Mouse (Mus musculus) gastrocnemius, postnatal 25 days (tissue): ENCODE data around the gene Zfp692. TPM values are rescaled to one million over a fixed set of nuclear protein-coding genes. Genes with fewer than 3 reads are reported as not detected.
A peak's percentile ranks its signal among the peaks of the same experiment; 100 is the strongest.

Source experiments
- DNase-seq: peaks from one replicate; pipeline ENCODE4 v3.0.0; 2022
- total RNA-seq, 2 experiments: library from RNA; stranded (reverse); gene quantifications; 1 replicate in 1 of 2; 2 replicates in 1 of 2; pipeline ENCODE4 v1.2.3; 2021

Zfp692 gene
- total RNA-seq, 2 experiments from 2014 or later, result 2.7 to 4.3 TPM

DNA sequence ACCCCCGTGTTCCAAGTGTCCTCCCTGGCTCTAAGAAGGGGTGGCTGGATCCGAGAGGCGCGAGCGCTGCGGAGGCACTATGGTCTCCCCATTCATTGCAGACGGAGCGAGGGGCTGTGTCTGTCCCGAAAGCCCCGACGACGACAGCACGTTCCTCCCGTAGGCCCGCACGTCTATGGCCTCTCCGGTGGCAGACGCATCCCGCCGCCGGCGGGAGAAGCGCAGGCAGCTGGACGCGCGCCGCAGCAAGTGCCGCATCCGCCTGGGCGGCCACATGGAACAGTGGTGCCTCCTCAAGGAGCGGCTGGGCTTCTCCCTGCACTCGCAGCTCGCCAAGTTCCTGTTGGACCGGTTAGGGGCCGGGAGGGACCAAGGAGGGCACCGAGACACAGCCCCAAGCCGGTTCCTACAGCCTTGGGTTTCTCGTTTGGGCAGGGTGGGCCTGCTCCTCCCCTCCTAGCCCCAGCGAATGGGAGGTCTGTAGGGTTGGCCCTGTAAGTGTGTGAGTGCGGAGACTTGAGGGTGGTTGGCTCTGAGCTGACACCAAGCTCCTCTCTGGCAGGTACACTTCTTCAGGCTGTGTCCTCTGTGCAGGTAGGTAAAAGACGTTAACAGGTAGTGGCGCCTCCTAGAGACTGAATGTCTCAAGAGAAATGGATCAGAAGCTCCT, 677 bp downstream of the Zfp692 start:
- DNase-seq, result peak; percentile 53

DNA sequence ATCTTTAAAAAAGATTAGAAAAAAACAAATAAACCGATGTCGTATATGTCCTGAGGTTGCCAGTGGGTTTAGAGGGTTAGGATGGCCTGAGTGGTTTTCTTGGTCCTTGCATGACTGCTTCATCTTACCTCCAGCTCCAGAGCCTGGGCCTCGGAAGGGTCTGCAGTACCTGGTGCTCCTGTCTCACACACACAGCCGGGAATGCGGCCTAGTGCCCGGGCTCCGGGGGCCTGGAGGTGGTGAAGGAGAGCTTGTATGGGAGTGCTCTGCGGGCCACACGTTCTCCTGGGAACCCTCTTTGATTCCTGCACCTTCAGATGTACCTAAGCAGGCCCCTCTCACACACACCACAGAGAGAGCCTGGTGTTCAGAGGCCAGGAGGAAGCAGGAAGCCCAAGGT, 1.8 kb downstream of the Zfp692 start:
- DNase-seq, result no peak

DNA sequence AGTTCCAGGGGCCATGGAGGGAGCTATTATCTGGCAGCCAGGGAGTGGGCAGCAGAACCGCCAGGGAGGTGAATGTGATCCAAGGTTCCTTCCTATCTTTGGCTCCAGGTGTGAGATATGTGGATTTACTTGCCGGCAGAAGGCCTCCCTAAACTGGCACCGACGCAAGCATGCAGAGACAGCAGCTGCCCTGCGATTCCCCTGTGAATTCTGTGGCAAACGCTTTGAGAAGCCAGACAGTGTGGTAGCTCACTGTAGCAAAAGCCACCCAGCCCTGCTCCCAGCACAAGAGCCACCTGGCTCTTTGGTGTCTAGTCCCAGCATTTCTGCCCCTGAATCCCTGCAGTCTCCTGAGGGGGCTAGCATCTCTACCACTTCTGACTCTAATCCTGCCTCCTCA, 7.2 kb downstream of the Zfp692 start:
- no peak for DNase-seq

DNA sequence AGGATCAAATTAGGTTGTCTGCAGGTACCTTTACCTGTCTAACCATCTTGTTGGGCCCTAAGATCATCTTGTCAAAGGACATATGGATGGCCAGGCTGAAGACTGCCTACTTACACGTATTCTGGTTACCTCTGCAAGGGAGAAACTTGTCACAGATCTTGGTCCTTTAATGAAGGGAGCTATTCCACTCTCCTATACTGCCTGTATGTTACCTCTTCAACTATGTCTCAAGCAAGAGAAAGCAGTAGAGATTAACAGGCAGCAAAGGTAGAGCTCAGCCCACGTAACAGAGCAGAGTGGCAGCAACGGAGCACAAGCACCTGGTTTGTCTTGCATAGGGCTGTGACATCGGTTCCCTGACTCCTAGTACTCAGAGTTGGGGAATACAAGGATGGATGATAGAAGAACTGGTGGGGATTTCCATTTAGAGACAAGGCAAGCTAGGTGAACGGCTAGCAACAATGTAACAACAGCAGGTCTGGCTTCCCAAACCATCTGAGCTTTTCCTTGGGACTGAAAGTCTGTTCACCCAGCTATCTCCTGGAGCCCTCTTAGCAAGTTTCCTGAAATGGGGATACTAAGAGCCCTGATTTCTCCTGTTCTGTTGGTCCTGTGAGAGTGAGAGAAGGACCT, 8.8 kb downstream of the Zfp692 start:
- DNase-seq, result no peak

DNA sequence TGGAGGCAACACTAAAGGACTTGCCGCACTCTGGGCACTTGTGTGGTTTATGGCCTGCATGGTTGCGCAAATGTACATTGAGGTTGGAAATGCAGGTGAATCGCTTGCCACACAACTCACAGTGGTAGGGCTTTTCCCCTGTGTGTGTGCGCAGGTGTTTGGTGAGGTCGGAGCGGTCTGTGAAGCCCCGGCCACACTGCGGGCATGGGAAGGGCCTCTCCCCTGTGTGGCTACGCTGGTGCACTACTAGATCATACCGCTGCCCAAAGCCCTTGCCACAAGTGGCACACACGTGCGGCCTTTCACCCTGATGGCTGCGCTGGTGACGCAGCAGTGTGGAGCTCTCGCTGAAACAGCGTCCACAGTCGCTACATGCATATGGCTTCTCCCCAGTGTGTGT, 9.5 kb downstream of the Zfp692 start:
- DNase-seq, result no peak

DNA sequence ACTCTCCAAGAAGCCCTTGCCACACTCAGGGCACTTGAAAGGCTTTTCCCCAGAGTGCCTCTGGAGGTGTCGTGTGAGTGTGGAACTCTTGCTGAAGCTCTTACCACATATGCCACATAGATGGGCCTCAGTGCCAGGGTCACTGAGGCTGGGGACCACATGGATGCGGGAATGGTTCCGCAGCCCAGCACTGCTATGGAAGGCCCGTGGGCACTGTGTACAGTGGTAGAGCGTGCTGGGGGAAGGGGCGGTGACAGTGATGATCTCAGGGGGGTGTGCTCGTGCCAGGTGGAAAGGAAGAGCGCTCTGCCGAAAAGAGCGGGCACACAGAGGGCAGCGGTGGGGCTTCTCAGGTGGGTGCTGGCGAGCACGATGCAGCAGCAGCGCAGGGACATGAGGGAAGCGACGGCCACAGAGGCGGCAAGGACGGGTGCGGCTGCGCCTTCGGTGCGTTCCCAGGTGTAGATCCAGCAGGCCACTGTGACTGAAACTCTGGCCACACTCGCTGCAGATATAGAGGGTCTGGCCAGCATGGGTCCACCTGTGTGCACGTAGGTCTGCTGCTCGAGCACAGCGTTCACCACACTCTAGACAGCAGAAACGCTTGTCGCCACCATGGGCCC, 10.0 kb downstream of the Zfp692 start:
- no peak for DNase-seq

DNA sequence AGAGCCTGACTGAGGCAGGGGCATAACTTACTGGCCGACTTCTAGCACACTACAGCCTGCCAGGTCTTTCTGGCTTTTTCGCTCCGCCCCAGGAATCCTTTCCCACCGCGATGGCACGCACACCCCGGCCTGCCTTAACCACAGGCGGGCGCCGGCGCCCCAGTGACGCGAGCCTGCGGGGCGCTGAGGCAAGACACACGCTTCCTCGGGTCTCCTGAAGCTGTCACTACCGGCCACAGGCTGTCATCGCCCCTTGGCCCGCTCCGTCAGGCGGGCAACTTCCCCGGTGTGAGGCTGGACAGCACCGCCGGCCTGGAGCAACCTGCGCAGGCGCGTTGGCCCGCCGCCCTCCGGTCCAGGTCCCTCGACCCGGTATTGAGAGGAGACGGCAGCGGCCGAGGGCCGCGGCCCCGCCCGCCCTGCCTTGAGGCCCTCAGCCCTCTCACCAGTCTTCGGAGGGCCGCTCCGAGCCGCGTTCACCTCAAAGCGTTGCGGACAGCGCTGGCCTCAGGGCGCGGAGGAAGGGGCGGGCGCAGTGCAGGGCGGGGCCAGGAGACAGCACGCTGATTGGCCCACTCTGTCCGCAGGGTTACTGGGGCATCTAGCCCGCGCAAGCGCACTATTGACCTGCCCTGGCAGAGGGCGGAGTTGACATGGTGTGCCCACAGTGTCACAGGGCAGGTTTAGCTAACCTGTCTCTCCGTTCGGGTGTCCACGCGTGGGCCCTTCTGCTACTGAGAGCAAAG, 16.1 kb downstream of the Zfp692 start:
- peak; percentile 97 for DNase-seq

DNA sequence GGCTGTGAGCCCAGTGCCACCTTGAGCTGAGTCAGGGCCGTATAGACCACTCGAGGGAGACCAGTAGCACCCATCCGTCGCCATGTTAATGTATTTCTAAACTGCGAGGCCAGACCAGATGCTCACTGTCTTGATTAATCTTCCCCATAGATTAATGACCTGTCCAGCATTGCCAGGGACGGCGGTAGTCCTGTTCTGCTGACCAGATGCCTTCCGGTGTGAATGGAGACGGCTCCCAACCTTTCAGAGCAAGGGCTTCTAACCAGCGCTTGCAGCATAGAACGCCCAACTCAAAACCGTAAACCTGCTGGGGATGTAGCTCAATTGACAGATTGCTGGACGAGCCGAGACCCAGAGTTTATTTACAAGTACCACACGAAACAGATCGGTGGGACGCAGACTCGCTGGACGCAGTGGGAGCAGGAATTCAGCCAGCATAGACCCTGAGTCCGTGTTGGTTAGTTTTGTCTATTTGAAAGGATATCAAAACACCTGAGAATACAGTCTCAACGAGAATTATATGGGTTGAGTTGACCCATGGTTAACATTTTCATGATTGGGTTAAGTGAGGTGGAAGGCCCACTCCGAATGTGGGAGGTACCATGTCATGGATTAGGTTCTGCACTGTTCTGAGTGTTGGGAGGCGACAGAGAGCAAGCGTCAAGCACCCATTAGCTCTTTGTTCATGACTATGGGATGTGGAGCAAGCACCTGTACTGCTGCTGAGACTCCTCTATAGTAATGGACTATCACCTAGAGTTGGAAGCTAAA, 16.9 kb downstream of the Zfp692 start:
- DNase-seq, result no peak

DNA sequence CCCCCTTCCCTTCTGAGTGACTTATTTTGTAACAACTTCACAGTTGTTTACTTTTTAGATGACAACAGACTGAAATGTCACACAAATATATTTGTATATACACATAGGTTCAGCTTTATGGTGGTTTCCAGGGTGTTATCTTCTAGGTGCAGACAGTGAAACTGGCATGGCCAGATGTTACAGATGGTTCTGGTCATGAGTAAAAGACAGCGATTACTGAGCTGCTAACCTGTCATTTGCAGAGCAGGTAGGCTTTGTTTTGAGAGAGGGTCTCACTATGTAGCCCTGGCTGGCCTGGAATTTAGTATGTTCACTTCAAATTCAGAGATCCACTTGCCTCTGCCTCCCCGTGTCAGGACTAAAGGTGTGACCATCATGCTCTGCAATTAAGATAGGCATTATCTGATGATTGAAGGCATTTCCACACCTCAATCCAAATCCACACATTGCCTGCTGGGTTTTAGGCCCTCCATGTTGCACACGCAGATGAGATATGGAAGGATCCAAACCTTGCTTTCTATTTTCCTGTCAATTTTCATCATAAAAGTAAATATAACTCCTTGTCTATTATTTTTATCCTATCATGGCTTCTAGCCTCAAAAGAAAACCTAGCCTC, 17.9 kb downstream of the Zfp692 start:
- no peak for DNase-seq

DNA sequence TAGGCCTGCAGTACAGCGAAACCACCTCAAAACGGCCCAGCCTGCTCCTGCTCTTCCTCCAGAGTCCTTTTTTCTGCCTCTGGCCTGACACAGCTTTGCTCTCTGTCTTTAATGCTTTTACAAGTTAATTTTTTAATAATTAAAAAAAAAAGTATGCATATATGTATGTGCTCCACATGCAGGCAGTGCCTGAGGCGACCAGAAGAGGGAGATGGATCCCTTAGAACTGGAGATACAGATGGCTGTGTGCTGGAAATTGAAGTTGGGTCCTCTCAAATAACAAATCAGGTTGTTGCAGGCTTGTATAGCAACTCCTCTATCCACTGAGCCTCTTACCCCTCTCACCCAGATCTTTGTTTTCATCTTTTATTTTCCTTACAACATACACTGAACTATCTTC, 19.9 kb downstream of the Zfp692 start:
- no peak for DNase-seq

DNA sequence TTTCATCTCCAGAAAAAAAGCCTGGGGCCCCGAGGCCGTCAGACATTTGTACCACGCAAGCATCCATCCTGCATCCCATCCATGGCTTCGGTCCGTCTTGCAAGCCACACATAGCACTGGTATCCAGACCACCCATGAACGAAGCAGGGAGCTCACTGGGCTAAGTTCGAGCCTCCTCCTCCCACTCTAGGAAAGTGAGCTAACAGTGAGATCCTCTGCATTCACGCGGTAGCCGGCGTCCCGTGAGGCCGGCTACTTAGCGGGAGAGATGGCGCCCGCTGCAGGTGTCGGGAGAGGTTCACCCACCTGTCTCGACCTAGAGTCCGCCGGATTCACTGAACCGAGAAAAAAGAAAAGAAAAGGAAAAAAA, 23.0 kb downstream of the Zfp692 start:
- no peak for DNase-seq

DNA sequence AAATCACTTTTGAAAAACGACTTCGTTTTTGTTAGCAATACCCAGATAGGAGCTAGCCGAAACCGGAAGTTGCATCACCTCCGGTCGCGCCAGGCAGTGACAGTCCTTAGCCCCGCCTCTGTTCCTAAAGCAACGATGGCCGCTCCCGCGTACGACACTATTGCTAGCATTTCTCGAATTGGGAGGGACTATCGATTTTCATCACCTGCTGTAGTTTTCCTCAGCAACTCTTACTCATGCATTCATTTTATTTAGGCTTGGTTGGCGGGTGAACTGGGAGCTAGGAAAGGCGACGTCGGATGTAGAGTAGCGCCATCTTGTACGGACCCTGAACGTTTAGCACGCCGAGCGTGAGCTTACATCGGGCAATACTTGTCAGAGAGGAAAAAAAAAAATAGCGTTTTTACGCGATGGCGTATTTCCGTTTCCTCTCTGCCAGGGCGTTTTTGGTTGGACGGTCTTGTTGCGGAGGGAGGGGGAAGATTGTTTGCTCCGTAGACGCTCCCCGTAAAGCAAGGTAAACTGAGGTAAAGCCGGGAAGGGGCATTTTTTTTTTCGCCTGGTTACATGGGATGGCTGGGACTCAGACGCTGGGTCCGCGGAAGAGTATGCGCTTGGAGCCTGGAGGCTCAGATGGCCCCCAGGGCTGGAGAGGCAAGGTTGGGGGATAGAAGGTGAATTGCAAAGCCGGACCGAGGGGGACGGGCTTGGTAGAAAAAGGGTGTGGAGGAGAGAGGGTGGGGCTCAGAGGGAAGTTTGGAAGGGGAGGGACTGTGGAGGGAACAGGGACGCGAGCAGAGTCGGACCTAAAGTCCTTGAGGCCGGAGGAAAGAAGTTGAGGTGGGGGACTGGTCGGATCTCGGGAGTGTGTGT, 23.6 kb downstream of the Zfp692 start, which contains the start of the genes Zfp672 and Sh3bp5l:
Zfp672 (minus strand) TSS at position 64 of the 873 bp plus-strand sequence.
Sh3bp5l (plus strand) TSS at position 449 of the 873 bp plus-strand sequence.
- DNase-seq, result peak; percentile 88

DNA sequence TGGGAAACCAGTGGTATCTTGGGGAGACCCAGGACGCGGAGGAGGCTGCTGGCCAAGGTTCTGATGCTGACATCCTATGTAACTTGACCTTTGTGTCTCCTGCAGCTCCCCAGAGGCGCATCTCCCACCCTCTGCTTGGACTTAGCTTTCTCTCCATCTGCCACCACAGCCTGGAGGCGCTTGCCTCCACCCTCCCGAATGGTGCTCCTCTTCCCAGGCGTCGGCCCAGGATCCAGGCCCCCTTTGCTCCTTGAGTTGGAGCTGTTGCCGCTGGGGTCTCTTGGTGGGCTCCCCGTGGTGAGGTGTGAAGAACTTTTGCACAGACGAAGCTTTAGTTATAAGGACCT, 24.3 kb downstream of the Zfp692 start:
- DNase-seq, result no peak

DNA sequence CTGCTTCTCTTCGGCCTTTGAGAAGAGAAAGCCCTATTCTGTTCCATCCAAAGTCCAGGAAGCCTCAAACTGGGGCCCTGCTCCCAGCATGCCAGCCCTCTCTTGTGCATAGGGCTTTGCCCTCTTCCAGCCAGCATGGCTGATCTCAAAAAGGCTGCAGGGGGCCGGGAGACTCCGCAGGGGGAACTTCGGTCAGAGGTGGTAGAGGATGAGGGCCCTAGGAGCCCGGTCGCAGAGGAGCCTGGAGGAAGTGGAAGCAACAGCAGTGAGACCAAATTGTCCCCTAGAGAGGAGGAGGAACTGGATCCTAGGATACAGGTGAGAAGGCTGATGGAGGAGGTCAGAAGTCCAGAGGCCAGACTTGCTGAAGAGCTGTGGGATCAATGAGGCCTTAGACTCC, 24.7 kb downstream of the Zfp692 start:
- no peak for DNase-seq

DNA sequence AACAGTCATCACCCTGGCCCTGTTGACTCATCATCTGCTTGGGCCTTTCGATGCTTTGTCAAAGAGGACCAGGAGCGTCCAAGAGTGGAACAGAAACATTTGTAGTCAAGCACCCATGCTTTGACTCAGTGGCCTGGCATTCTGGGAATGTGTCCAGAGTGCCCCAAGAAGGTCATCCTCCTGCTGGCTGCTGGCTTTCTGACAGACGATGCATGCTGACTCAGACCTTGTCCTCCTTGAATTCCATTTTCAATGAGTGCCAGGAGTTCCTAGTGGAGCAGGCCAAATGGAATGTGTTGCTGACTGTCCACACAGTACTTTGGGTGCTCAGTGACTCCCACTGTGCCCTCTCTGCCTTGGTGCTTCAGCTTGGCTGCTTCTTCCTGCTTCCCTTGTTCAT, 27.9 kb downstream of the Zfp692 start:
- peak; percentile 48 for DNase-seq

DNA sequence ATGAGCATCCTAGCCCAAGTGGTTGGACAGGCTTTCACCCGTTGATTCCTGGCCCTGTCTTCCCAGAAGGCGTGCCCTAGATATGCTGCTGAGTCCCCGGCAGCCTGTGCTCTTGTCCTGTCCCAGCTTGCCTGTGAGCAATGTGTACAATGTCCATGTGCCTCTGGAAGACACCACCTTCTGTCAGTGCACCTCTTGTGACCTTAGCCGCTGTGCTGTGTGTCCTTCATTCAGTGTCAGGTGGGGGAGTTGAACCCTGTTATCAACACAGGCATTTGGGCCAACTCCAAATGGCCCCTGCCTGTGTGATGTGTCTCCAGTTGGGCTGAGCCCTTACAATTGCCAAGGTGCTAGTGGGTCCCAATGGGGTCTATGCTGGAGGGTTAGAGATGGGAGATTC, 39.9 kb downstream of the Zfp692 start:
- DNase-seq, result no peak

DNA sequence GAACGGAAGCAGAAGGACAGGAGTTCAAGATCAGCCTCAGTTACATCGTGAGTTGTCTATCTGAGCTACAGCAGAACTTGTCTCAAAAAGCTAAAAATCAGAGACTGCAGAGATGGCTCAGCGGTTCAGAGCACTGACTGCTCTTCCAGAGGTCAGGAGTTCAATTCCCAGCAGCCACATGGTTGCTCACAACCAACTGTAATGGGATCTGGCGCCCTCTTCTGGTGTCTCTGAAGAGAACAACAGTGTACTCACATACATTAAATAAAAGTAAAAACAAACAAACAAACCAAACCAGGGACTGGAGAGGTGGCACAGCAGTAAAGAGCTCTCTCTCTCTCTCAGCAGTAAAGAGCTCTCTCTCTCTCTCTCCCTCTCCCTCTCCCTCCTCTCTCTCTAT, 43.8 kb downstream of the Zfp692 start:
- no peak for DNase-seq

DNA sequence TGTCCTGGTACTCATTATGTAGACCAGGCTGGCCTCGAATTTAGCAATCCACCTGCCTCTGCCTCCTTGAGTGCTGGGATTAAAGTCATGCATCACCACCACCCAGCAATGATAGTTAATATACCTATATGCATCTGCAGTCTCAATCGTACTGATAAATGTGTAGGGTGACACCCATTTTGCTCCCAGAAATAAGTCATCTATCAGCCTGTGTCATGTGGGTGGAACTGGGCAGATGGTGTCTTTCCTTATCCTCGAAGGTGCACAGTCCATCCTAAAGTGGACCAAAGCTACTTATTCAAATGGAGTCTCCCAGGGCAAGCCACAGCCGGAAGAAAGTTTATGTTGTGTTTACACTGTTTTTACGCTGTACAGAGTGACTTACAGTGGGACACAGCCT, 44.3 kb downstream of the Zfp692 start:
- DNase-seq, result no peak

DNA sequence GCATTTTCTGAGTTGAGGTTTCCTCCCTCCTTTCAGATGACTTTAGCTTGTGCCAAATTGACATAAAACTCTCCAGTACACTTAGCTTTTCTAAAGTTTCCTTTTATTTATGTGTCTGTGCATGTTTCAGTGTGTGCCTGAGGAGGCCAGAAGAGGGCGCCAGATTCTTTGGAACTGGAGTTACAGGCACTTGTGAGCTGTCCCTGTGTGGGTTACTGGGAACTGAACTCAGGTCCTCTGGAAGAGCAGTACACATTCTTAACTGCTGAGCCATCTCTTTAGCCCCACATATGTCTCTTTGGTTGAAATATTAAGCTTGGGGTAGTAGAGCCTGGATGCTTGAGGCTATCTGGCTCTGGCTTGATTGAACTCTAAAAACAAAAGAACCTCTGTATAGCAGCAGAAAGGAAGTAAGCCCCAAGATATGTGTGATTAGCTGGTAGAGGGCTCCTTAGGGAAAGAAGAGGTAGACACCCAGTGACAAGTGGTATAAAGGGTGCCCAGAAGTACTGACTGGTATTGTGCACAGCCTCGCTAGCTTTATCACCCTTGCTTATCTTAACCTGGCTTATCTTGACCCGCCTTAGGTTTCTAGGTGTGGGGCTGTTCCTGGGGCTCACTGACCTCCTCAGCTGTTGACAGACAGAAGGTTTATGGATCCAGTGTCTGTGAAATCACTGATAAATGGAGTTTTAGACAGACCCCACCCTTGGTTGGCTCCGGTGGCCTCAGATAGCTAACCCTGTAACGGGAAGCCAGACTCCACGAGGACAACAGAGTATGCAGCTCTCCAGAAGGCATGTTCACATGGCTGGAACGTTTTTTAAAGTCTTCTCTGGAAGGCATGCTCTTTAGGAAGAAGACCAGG, 46.0 kb downstream of the Zfp692 start:
- no peak for DNase-seq

DNA sequence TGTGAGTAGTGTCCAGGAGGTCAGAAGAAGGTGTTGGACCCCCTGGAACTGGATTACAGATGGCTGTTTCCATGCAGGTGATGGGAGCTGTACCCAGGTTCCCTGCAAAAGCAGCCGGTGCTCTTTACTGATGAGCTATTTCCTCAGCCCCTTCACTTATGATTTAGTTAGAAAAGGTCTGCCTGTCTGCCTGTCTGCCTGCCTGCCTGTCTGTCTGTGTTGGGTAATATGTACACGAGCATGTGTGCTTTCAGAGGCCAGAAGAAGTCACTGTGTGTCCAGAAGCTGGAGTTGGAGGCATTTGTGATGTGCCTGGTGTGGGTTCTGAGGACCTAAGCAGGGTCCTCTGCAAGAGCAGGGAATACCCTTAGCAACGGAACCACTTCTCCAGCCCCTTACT, 46.8 kb downstream of the Zfp692 start:
- DNase-seq, result no peak
